Mouse (Mus musculus): ENCODE results near the gene Fscn3.

Fscn3 gene

GRCm38 (mm10) chr6:28486471-28486870 lies 58.9 kb downstream of the Fscn3 start:
- DNase-seq (ENCODE audit: low spot score in 2 of 2) = no peak

DNA sequence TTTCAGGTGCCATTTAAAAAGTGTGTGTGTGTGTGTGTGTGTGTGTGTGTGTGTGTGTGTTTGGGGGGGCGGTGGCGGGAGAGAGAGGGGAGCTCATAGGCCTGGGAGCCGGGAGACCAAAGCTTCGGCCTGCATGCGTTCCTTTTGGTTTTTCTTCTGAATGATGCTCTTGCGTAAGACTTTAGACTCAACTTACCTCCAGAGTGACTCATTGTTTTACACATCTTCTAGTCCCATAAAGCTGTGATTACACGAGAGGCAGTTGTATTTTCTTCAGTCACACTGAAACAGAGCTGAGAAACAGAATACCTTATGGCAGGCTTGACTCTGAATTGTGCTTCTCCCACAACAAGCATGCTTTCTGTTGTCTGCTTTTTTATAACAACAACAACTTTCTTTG lies 59.3 kb downstream of the Fscn3 start:
- DNase-seq (ENCODE audit: low spot score in 2 of 2) = no peak

Measured in spleen, postnatal 4 days (tissue).